Mouse (Mus musculus) heart, adult 2 months (tissue): ENCODE measurements around the gene Drp2.

Experiments used
- CTCF ChIP-seq: fragments of 200-600 bp; IDR thresholded peaks from 2 replicates; pipeline ENCODE4 v1.8.1; 2022; ENCODE audit warnings: antibody characterized with exemption, mild to moderate bottlenecking, moderate library complexity
- EP300 ChIP-seq: fragments of 200-500 bp; IDR thresholded peaks from 2 replicates; pipeline ENCODE4 v1.6.1; 2011; ENCODE audit warnings: low read depth, low read length, control low read depth; ENCODE audit not compliant: insufficient read depth
- POLR2A ChIP-seq: fragments of 200-500 bp; IDR thresholded peaks from 2 replicates; pipeline ENCODE4 v1.6.1; 2011; ENCODE audit warnings: mild to moderate bottlenecking, low read depth, low read length, control low read depth; ENCODE audit not compliant: insufficient read depth

GRCm38 (mm10) chrX:134476290-134476689 is 71.9 kb downstream of the Drp2 start, which contains the start of gene Taf7l:
- TF ChIP-seq CTCF (no peak), POLR2A (no peak), EP300 (no peak)
